Mouse (Mus musculus) c-Kit-positive CD71-negative TER-119-negative erythroid progenitor cells, embryonic 14.5 days (primary cell): Measurements from ENCODE around the gene Scml2.
A peak's percentile ranks its signal among the peaks of the same experiment; 100 is the strongest.
"Not testable (repeated sequence)": the region's sequence is repeated elsewhere in the genome, so short reads cannot be mapped to it uniquely, and the experiment has no call there.

Experiments used
- DNase-seq: peaks from one replicate; pipeline ENCODE4 v3.0.0-alpha.2; 2013; ENCODE audit warnings: low read depth

Gene Scml2

DNA sequence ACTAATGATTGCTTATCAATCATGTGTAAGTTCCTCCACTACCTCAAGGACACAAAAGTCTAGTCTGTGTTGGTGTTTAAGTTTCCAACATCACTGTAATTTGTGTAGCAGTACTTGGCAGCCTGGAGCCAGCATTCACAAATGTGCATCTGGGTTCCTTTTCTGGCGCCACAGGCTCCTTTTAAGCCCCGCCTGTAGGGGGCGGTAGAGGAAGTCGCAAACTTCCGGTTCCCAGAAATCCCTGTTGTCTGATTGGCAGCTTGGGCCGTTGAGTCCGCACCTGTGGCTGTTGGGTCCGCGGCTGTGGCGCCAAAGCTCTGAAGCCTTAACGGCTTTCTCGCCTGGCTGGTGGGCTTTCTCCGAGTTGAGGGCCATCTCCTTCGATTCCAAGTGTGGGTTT is at the start of gene Scml2:
Gene Scml2, plus strand, starts transcription at position 301 of the 400 bp plus-strand sequence.
- not testable (repeated sequence) for DNase-seq

DNA sequence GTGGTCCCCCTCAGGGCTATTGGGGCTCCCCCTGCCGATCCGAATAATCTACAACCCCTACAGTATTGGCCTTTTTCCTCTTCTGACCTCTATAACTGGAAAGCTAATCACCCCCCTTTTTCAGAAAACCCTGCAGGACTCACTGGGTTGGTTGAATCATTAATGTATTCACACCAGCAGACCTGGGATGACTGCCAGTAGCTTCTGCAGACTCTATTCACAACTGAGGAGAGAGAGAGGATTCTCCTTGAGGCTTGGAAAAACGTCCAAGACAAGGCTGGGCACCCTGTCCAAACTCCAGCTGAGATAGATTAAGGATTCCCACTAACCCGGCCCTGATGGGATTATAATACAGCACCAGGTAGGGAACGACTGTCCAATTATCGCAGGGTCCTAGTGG is 41.4 kb upstream of the Scml2 start:
- not testable (repeated sequence) for DNase-seq

DNA sequence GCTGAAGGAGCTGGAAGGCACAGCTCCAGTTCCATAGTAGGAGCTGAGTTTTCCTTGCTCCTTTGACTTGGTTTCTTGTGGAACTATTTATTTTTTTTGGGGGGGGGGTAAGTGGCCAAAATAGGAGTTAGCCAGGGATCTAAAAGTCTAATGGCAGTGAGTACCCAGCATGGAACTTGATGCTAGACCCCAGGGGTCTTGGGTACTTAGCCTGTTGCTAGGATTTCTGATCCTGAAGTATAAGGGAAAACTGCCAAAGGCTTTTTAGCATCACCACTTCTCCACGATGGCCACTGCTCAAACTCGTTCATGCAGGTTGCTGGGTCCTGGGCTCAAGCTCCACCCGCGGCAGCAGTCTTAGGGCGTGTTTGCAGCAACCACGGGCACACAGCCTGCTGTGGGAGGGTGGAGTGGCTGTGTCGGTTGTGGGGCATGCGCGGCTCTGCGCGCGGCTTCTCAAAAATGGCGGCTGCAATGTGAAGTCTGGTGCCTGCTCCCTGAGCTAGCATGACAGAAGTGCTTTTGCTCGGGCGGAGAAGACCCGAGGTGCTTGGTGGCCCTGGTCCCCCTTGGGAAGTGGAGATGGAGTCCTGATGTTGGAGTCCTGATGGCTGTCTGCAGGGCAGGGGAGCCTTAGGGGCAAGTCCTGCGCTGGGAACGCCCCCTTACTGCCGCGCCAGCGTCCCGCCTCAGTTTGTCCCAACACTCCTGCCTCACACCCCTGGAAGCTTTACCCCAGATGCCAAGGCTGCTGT is 45.5 kb downstream of the Scml2 start:
- peak; percentile 12 for DNase-seq

DNA sequence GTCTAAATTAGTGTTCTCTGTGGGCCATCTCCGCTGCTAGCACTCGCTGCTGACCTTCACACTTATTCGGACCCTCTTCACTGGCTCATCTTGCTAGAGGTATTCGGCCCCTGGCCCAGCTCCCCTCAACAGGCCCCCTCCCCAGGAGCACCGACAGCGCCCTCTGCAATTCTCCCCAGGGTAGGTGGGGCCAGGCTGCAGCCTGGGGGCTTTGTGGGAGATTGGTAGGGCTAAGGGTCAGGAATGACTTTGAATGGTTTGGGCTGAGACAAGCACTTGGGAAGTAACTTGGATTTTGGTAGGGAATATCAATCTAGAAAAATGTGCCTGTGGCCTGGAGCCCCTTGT is 46.0 kb downstream of the Scml2 start:
- DNase-seq, result no peak

DNA sequence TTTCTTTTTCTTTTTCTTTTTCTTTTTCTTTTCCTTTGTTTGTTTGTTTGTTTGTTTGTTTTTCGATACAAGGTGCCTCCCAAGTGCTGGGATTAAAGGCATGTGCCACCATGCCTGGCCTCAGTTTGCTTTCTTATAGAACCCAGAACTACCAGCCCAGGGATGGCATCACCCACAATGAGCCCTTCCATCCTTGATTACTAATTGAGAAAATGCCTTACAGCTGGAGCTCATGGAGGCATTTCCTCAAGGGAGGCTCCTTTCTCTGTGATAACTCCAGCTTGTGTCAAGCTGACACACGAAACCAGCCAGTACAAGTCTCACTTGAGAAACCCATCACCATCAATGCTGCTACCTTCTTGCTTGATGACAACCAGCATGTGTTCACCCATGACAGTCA is 170.2 kb downstream of the Scml2 start, which contains the start of gene Gm15262:
Gene Gm15262, plus strand, starts transcription at position 301 of the 400 bp plus-strand sequence.
- not testable (repeated sequence) for DNase-seq
